Mouse (Mus musculus) G1E-ER4 (cell line): ENCODE measurements around the gene Sucla2. TPM values are rescaled to one million over a fixed set of nuclear protein-coding genes. Genes with fewer than 3 reads are reported as not detected.

Experiments
- GATA1 ChIP-seq: IDR thresholded peaks from one replicate; pipeline ENCODE4 v1.8.0; 2012; ENCODE audit warnings: low read length, inconsistent platforms
- polyA plus RNA-seq: library from polyadenylated mRNA; stranded (reverse); fragments of >175 nt; gene quantifications from 2 replicates; pipeline ENCODE4 v1.2.3, GENCODE M21; 2012

The Sucla2 gene
- polyA plus RNA-seq, 1 experiment, result 21.3 TPM

GRCm38 (mm10) chr14:73552341-73553121, 27.4 kb downstream of the Sucla2 start:
- TF ChIP-seq GATA1, result no peak

GRCm38 (mm10) chr14:73553122-73553696, 28.1 kb downstream of the Sucla2 start:
- TF ChIP-seq GATA1, result no peak

- no peak for TF ChIP-seq GATA1
Observed at GRCm38 (mm10) chr14:73571143-73571542, 46.0 kb downstream of the Sucla2 start.

GRCm38 (mm10) chr14:73574053-73574452, 48.9 kb downstream of the Sucla2 start:
- no peak for TF ChIP-seq GATA1

- no peak for TF ChIP-seq GATA1
Observed at GRCm38 (mm10) chr14:73576336-73576735, 51.2 kb downstream of the Sucla2 start.

- no peak for TF ChIP-seq GATA1
Observed at GRCm38 (mm10) chr14:73588080-73588479, 63.0 kb downstream of the Sucla2 start.

GRCm38 (mm10) chr14:73592166-73592565, 67.0 kb downstream of the Sucla2 start:
- no peak for TF ChIP-seq GATA1

- peak; percentile 51 for TF ChIP-seq GATA1
Observed at GRCm38 (mm10) chr14:73599720-73600119, 74.6 kb downstream of the Sucla2 start.

GRCm38 (mm10) chr14:73607732-73608131, 82.6 kb downstream of the Sucla2 start:
- TF ChIP-seq GATA1, result no peak

- TF ChIP-seq GATA1, result no peak
Observed at GRCm38 (mm10) chr14:73608668-73609481, 83.8 kb downstream of the Sucla2 start.

GRCm38 (mm10) chr14:73620880-73621279, 95.8 kb downstream of the Sucla2 start:
- no peak for TF ChIP-seq GATA1

- TF ChIP-seq GATA1, result no peak
Observed at GRCm38 (mm10) chr14:73622988-73623387, 97.9 kb downstream of the Sucla2 start.

GRCm38 (mm10) chr14:73625469-73625868, 100.3 kb downstream of the Sucla2 start:
- TF ChIP-seq GATA1, result no peak

GRCm38 (mm10) chr14:73631511-73631910, 106.4 kb downstream of the Sucla2 start:
- no peak for TF ChIP-seq GATA1

- no peak for TF ChIP-seq GATA1
Observed at GRCm38 (mm10) chr14:73632648-73633263, 107.6 kb downstream of the Sucla2 start.

- TF ChIP-seq GATA1, result no peak
Observed at GRCm38 (mm10) chr14:73634356-73634755, 109.2 kb downstream of the Sucla2 start.
